Mouse (Mus musculus) spleen, adult 2 months (tissue): ENCODE data around the gene Wbp4.

Experiments
- CTCF ChIP-seq: fragments of 200-500 bp; IDR thresholded peaks from 2 replicates; pipeline ENCODE4 v1.5.1; 2011; ENCODE audit warnings: mild to moderate bottlenecking, inconsistent platforms; ENCODE audit not compliant: insufficient read depth, insufficient read length, insufficient replicate concordance; ENCODE audit errors: extremely low read depth
- POLR2A ChIP-seq: fragments of 200-500 bp; IDR thresholded peaks from 2 replicates; pipeline ENCODE4 v1.6.1; 2011; ENCODE audit warnings: low read depth, low read length, inconsistent platforms

DNA sequence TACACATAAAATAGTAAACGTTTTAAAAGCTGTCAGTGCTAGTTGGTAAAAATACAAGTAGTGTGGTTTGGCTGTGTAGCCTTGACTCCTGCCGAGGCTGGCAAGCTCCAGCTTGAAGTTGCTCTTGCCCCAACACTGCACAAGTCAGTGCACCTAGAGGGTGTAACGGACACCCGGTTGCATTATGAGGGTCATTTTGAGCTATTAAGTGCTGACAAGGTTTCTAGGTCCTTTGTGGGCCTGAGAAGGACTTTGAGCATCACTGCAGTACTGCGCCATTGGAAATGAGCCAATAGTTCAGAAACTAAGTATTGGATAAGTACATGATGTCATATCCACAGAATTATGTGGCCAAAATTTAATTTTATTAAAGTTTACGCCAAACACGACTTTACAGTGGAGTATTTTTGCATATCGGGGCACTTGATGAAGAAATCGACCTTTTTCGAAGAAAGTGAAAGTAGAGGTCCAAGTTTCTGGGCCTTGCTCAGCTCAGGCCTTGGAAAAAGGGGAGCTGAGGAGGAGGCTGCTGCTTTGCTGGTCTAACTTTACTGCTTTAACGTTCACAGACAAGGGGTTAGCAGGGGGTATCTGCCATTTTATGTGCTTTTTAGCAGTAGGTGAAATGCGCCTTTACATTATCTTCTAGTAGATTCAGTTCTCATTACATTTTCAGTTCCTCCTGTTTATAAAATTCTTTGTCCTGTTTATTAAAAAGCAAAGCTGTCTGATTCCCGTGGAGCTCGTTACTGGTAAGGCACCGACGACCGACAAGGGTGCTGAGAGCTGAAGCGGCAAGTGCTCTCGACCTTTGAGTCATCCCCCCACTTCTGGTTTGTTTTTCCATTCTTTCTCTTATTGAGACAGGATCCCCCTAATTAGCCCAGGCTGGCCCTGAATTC is 37.7 kb upstream of the Wbp4 start:
- TF ChIP-seq CTCF (no peak), POLR2A (no peak)
